Mouse (Mus musculus): ENCODE results near the gene Golm1.

- TF ChIP-seq POLR2A (IDR thresholded peaks at IDR 0.05; ENCODE audit: control insufficient read depth, extremely low read depth, insufficient read depth, low read length, poor library complexity), result no peak
- no peak for TF ChIP-seq CTCF (IDR thresholded peaks at IDR 0.05; ENCODE audit: borderline replicate concordance, control insufficient read depth, extremely low read depth, insufficient read depth, low read length, poor library complexity)
Measured at GRCm38 (mm10) chr13:59689313-59689712, 13.7 kb upstream of the Golm1 start.

Data from thymus, adult 2 months (tissue).